Mouse (Mus musculus): Measurements from ENCODE around the gene Crygn.

Gene Crygn

DNA sequence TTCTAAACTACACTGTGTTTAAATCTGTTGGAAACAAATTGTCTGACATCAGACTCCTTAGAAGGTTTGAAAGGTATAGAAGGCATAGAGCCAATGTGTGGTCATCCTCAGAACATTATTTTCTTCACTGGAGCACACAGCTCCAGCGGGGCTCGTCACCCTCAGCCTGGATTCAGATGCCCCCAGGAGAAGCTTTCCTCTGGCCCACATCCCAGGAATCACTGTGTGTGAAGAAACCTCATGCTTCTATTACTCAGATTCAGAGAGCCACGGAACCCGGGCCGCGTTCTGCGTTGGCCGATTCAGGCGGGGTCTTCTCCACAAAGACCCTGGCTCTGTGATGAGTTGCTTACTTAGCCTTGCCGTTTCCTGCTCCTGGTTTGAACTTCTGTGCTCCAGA lies 13.9 kb downstream of the Crygn start:
- no peak for DNase-seq

DNA sequence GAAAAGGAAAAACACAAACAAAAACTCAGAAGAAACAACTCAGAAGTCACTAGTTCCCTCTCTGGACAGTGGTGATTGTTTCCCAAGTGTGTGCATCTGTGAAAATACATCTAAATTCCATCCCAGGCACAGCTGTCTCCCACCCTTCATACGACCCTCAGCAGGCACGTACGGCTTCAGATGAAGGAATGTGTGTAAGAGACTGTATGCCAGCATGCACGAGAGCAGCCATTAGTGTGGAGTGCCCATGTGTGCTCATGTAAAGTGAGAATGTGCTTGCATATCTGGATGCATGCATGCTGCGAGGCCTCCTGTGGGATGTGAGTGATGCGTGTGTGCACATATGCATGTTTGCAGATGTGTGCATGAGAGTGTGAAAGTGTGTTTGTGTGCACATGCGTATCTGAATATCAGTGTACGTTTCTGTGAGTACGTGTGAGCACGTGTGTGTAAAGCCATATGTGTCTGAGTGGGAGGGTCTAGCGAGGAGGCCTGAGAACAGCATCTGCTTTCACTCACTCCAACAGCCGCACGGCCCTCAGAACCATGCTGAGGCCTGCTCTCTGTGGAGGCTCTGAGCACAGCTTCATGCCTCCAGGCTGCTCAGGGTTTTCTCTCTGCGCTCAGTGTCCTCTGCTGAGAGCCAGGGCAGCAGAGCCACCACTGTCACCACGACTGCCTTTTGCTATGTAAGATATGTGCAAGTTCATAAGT lies 16.5 kb downstream of the Crygn start:
- no peak for DNase-seq

DNA sequence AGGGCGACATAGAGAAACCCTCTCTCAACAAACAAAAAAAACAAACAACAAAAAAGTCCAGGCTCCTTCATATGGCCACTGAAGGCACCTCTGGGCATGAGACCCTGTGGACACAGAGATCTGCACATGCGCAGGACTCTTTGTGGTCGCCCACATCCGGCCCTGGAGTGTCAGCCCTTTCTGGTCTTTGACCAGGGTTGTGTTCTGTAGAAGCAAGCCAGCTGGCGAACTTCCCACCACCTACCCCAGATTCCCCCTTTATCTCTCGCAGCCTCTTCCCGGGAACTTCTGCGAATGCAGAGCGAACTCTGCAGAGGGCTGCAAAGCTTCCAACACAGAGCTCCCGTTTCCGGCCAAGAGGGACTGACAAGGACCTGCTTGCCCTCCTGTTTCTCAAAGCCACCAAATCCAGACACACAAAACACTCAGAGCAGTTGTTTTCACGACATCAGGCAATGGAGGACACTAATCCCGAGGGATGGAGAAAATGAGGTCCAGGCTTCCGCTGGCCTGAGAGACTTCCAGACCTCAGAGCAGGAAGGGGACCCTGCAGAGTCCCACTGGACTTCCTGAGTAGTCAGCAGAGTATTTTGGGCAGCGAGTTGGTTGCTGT lies 18.6 kb downstream of the Crygn start:
- DNase-seq = no peak

DNA sequence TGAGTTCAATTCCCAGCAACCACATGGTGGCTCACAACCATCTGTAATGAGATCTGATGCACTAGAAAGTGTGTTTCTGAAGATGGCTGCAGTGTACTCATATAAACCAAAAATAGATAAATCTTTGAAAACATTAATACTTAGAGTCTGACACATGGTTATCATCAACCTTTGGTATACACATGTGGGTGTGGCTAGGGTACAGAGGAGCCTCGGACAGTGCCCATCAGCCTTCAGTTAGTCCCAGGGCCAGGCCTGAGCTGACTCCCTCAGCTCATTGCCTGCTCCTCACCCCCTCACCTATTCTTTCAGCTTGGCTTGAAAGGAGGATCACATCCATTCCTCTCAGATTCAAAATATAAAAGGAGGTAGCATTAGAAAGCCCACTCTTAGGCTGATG lies 19.3 kb downstream of the Crygn start:
- no peak for DNase-seq

DNA sequence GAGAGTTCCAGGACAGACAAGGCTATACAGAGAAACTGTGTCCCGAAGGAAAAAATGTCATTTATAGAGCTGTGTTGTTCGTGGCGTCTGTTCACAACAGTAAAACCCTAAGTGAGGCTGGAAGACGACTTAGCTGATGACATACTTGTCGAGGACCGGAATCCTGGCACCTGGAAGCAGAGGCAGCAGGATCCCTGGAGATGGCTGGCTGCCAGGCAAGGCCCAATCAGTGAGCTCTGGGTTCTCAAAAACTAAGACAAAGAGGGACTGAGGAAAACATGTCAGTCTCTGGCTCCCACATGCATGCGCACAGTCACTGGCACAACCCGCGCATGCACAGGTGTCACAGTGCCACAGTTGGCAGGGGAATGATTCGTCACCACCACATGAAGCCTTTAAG lies 20.2 kb downstream of the Crygn start:
- DNase-seq = no peak

DNA sequence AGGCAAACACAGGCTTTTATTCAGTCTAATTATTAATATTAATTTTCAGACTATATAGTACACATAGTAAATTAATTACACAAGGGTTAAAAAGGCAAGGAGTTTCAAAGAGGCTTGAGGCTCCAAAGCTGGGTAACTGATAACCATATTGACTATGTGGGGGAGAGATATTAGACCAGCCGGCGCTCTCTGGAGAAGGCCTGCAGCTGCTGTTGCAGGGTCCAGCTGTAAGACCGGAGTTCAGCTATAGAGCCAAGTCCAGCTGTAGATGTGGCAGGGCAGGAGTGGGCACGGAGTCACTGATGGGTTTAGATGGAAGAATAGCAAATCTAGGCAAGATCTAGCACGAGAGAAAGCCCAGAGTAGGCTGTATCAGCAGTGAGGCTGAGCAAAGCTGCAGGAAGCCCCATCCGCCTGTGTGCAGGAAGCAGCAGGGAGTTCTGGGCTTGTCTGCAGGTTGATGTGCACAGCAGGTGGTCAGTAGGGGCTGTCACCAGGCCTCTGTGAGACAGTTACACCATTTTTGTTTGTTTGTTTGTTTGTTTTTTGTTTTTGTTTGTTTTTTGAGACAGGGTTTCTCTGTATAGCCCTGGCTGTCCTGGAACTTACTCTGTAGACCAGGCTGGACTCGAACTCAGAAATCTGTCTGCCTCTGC lies 23.9 kb downstream of the Crygn start:
- no peak for DNase-seq

DNA sequence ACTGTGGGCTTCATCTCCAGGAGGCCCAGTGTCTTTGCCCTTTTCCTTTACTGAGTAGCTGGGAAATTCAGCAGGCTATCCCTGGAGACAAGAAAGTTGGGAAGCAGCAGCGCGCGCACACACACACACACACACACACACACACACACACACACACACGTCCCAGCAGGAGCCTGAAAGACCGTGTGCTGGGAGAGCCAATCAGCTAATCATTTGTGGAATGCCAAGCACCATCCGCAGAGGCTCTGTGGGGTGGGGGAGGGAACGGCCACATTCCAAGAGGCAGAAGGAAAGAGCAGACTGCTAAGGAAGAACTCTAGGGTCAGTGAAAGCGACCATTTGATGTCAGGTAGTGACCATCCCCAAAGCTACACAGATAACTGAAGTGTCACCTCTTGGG lies 24.7 kb downstream of the Crygn start:
- no peak for DNase-seq

DNA sequence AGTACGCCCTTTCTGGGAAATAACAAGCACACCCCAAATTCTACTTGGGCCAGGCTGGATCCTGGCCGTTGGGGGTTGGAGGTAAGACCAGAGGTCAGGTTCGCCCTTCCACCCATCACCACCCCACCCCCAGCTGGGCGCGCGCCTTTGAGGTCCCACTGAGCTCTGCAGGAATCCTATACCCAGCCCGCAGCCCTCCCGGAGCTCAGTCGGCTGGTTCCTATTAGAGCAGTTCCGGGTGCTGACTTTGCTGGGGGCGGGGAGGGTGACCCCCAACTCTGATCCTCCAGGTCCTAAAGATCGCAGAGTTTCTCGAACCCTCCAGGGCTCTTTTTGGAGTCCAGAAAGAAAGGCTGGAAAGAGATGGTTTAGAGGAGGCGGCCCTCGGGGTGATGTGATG lies 26.8 kb downstream of the Crygn start:
- no peak for DNase-seq

DNA sequence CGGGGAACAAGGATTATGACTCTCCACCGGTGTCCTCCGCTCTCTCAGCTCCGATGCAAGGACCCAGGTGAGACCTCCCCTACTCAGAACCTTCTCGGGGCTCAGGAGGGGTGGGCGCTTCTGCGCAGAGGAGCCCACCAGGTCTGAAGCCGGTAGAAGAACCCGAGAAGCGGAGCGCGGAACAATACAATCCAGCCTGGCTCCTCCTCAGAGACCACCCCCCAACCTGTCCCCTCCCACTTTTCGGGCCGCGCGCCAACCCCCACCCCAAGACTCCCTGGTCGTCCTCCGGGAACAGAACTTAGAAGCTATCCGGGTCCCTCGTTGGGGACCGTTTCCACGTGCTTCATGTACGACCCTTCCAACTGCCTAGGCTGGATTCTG lies 27.3 kb downstream of the Crygn start, which contains the start of gene Wdr86:
Wdr86 (minus strand) TSS at position 240 of the 384 bp plus-strand sequence.
- DNase-seq = no peak

DNA sequence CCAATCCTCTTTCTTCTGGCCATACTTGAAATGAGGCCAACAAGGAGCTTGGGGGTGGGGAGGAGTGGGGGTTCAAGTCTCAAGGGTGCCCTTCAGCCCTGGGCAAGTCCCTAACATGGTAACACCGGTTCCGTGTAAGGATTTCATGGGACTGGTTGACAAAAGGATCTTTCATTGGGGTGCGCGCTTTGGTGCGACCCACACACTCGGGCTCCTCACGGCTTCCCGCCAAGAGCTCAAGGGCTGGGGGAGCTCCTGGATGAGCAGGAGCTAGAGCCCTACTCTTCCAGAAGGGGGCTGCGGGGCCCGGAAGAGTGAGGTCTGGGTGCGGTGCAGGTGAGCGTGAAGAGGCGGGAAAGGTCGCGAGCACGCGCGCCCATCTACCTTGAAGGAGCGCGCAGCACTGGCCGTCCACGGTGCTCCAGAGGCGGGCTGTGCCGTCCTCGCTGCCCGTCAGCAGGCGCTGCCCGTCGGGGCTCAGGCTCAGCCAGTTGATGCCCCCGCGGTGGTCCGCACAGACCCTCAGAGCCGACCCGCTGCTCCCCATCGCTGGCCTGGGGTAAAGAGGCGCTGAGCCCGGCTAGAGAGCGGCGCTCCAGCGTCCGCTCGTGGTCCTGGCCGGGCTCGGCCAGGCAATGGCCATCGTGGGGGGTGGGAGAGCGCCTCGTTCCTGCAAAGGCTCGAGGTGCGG lies 27.9 kb downstream of the Crygn start:
- no peak for DNase-seq

DNA sequence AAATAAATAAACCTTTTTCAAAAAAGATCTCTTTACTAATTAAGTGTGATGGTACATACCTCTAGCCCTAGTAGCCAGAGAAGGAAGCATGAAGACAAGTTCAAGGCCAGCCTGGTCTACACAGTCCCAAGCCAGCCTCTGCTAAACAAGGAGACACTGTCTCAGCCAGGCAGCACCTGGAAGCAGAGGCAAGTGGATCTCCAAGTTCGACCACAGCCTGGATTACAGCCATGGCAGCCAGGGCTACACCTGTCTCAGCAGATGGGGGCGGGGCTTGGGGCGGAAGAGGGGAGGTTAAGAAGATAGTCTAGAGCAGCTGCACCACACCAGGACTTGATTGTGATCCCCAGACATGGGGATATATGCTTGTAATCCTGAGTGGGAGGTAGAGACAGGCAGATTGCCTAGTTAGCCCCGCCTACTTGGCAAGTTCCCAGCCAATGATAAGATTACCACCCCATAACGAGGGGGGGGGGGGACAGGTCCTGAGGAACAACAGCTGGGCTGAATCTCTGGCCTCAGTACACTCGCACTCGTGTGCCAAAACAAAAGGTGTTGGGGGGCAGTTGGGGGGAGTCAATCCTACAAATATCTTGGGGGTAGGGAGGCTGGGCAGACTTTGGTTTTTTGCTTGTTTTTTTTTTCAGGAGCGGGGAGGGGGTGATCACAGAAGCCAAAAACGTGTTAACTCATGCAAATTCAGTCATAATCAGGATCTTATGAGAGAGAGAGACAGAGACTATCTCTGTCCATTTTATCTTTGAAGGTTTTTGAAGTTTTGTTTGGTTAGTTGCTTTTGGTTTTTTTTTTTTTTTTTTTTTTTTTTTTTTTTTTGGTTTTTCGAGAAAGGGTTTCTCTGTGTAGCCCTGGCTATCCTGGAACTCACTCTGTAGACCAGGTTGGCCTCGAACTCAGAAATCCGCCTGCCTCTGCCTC lies 30.6 kb downstream of the Crygn start:
- no peak for DNase-seq

DNA sequence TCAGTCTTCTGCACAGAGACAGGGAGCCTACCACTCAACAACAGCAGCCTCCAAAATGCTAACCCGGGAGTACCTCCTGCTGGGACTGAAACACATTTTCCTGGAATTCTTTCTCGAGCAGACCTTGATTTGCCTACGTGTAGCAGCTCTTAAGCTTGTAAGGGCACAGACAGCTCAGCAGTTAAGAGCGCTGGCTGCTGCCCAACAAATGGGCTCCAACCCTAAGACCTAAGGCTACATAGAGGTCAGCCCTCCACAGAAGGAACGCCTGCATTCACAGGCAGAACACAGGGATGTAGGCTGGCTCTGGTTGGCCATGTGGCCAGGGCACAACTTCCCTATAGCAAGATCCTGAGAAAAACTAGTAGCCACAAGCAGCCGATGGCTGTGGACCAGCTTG lies 31.9 kb downstream of the Crygn start:
- DNase-seq = no peak

DNA sequence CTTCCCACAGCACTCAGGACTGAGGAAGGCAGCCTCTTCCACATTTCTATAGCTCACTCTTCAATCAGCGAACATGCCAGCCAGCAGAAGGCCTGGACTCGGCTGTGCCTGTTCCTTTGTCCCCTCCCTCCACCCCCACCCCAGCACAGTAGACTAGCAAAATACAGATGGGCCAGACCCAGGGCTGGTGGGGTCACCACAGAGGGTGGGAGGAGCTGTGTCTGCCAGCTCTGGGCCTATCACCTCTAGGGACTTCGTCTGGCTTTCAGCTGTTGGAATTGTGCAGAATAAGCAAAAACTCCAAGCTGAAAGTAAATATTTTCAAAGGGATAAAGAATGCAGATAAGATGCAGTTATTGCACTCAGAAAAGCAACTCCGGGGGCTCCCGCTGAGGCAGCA lies 33.0 kb downstream of the Crygn start:
- DNase-seq = no peak

DNA sequence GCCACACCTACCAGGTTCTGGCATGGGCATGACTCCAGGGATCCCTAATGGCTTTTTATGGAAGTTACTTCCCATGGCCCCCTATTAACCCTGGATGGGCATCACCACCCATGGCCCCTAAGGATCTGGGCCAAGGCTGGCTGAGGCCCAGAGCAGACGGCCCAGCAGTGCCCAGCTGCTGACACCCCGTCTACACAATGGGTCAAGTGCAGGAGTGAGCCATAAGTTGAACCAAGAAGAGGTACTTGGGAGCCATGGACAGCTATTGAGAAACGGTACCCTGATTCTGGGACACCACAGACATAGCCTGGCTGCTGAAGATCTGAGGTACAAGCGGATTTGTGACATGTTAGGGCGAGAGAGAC lies 33.6 kb downstream of the Crygn start:
- DNase-seq = no peak

DNA sequence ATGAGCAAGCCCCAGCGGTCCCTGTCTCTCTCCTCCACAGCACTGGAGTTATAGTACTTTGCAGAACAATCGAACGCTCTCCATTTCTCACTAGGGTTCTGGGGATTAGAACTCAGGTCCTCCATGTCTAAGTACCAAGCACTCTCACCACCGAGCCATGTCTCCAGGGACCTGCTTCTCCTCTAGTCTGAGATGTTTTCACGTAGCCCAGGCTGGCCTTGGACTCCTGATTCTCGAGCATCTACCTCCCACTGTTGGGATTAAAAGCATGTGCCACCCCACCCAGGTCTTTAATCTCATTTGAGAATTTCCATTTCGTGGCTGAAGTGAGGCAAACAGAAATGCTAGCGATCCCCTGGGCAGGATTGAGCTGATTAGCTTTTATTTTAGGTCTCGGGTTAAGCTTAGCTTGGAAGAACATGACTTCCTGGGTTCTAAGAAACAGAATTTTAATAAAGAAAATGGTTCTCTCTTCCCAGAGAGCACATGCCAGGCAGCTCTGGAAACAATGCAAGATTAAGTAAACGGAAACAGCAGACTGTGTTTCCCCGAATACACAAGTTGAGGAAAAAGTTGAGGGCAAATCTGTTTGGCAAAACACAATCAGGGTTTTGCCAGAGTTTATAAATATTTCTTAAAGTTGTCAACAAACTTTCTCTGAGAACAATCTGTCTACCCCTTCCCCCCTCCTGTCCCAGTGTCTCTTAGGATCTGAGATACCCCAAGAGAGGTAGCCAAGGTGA lies 34.1 kb downstream of the Crygn start:
- DNase-seq = no peak

DNA sequence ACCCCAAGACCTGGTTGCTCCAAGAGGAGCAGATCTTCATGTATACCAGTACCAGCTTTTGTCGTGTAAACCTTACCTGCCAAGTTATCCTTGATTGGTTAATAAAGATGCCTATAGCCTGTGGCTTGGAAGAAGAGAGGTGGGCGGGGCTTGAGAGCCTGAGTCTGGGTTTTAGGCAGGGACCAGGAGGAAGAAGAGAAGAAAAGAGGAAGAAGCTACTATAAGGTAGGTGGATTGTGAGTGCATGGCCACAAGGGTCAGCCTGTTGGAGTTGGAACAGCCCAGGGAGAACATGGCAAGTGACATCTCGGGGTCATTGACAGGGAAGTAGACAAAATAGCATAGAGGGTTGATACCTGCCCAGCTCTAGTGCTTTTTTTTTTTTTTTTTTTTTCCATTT lies 38.0 kb downstream of the Crygn start:
- no peak for DNase-seq

DNA sequence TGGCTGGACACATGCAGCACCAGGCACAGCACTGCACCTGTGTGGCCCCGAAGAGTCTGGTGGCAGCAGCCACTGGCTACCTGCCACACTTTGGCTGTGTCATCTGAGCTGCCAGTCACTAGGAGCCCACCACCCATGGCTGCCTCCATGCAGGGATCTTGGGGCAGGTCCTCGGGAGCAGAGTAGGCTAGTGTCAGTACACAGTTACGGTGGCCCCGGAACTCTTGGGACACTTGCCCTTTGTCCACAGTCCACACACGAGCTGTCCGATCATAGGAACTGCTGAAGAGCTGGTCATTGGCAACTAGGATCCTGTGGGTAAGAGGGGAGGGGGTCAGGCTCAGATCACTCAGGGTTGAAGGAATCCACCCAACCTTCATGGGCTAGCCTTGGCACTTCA lies 39.7 kb downstream of the Crygn start:
- no peak for DNase-seq

DNA sequence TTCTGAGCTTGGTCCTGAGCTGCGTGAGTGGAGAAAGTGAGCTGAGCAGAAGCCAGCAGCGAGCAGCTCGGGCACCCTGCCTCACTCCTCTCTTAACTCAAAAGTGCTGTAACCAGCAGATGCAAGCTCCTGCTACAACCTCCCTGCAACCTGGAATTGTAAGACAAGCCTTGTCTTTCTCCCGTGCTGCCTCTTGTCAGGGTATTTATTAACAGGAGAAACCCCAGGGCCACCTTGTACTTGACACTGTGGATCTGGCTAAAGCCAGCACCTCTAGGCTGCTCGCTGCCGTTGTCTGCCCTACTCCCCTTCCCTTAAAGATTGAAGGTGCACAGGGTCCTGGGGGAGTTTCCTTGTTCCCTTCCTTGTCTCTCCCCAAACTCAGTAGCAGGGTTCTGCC lies 43.8 kb downstream of the Crygn start:
- DNase-seq = no peak

DNA sequence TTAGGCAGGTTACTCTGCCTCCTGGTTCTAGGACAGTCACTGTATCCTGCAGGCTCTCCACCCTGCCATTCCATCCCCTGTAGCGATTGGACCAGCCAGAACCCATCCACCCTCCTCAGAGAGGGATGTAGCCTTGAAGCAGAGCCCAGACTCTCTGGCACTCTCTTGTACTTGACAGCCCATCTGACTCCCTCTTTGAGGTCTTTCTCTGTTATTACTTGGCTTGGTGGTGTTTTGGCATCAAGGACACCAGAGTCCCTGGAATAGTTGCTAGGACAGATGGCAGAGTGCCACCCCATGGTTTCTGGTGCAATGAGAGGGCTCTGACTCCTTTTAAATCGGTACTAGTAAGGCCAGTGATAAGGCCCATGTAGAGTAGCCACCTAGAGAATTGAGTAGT lies 44.6 kb downstream of the Crygn start:
- DNase-seq = peak; percentile 62

DNA sequence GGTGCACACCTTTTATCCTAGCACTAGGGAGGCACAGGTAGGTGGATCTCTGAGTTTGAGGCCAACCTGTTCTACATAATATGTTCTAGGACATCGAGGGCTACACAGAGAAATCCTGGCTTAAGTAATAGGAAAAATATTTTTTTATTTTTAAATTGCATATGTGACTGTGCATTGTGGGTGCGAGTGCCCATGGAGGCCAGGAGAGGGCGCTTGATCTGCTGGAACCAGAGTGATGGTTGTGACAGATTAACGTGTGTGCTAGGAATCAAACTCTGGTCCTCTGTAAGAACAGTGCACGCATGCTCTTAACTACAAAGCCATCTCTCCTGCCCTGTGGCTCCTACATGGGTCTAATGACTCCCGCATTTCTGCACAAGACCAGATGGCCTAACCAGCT lies 46.2 kb downstream of the Crygn start:
- DNase-seq = no peak

DNA sequence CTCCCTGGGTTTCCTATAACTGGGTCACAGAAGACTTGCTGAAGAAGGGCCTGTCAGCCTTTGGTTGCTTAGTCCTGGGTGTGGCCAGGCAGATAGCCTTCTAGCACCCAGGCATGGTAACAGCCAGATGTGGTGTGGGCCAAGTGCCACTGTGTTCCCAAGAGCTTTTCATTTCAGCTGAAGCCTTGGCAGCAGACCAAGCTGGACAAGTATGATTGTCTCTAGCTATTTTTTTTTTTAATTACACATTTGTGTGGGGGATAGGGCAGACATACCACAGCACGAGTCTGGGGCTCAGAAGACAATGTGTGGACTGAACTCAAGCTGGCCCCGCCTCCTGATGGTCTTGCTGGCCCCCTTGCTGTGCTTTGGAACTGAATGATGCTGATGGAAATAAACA lies 47.8 kb downstream of the Crygn start:
- no peak for DNase-seq

DNA sequence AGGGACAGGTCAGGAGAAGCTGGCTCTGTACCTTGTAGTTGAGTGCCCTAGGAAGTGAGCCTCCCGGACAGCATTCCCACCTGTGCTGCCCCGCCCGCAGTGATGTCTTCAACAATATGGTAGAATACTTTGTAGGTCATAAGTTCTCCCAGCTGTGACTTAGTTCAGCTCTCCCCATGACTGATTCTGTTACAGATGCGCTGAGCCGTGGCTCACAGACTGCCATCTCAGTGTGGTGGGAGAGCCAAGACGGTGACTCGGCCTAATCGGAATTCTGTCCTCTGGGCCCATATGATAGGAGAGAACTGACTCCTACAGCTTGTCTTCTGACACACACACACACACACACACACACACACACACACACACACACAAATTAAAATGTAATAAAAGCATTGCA lies 53.2 kb downstream of the Crygn start:
- no peak for DNase-seq
